In genomic region chr12:86881809-86882278, GRCm38 (mm10) we compare ENCODE assay signal across 8 mouse cellular contexts. TPM values are rescaled to one million over a fixed set of nuclear protein-coding genes. Genes with fewer than 3 reads are reported as not detected.
DNase-seq lines count a peak whose midpoint lies in the region; ATAC-seq and TF ChIP-seq lines count a peak whose summit lies in the region.

No protein-coding gene starts in this region.

- peak overlapping the region; percentile 94 for H3K4me2 ChIP-seq in hindbrain, embryonic 13.5 days

- H3K27me3 ChIP-seq in hindbrain, embryonic 13.5 days: no peaks in the 10 kb centered on the region

- H3K4me3 ChIP-seq in layer of hippocampus, adult 2 months: peak overlapping the region; percentile 80
- H3K4me3 ChIP-seq in hindbrain, embryonic 13.5 days: peak overlapping the region; percentile 99

- peak overlapping the region; percentile 100 for H3K9ac ChIP-seq in hindbrain, embryonic 13.5 days

- peaks cover 5% of the 10 kb centered on the region for H3K36me3 ChIP-seq in hindbrain, embryonic 13.5 days

- H3K4me1 ChIP-seq in hindbrain, embryonic 13.5 days (replicated peaks): peaks cover 52% of the 10 kb centered on the region

- 4% methylated on average over 33 of the region's 33 CpGs for WGBS in hindbrain, embryonic 13.5 days

- peak overlapping the region; percentile 100 for H3K27ac ChIP-seq in layer of hippocampus, adult 2 months
- peak overlapping the region; percentile 100 for H3K27ac ChIP-seq in hindbrain, embryonic 13.5 days

- no peak for ATAC-seq in hindbrain, embryonic 13.5 days (ENCODE audit: low FRiP score)

- H3K9me3 ChIP-seq in hindbrain, embryonic 13.5 days: no peaks in the 10 kb centered on the region

- TF ChIP-seq CTCF in layer of hippocampus, adult 2 months (conservative IDR thresholded peaks at IDR 0.05): peak; percentile 21; the same call in 1 of the 2 replicates

- DNase-seq in layer of hippocampus, adult 2 months (ENCODE audit: low spot score in 2 of 2): no peak
- no peak for DNase-seq in layer of hippocampus, adult 9-11 months
- DNase-seq in brain, adult 2 months (ENCODE audit: low read depth, low spot score): peak; percentile 30
- peak; percentile 24 for DNase-seq in lung, postnatal 10 days
- DNase-seq in right cerebral cortex, postnatal 25 days: no peak
- no peak for DNase-seq in layer of hippocampus, adult 11-12 months (ENCODE audit: low spot score)
- no peak for DNase-seq in ovary, postnatal 14 days (ENCODE audit: low spot score)

RNA-seq across cellular contexts. Expression of gene Irf2bpl, which starts 2.8 kb away (rescaled TPM):
- total RNA-seq in layer of hippocampus, adult 2 months (2021): 10 to 100 TPM; 69.8 to 70.2 TPM
- 66.4 and 70.0 TPM in 2 replicates for polyA plus RNA-seq in hindbrain, embryonic 13.5 days (2015; fragmentation: Nextera tagmentation; extraction: Ambion mirVana)

Comparison
In these comparisons a context has a peak if more than half of its experiments do, and no peak if none do; other contexts are left out.
1. DNase-seq: peak in brain, adult 2 months (single experiment) and lung, postnatal 10 days (single experiment); none in layer of hippocampus, adult 2 months (0 of 2), layer of hippocampus, adult 9-11 months (single experiment), right cerebral cortex, postnatal 25 days (single experiment), layer of hippocampus, adult 11-12 months (single experiment) and ovary, postnatal 14 days (single experiment).